Mouse (Mus musculus): ENCODE measurements around the gene Cbarp.

The Cbarp gene

GRCm38 (mm10) chr10:80140666-80141035, at the start of gene Cbarp:
Gene Cbarp (minus strand): TSS chr10:80140835.
- no peak for DNase-seq (ENCODE audit: low spot score)

GRCm38 (mm10) chr10:80189999-80190398, 49.4 kb upstream of the Cbarp start:
- DNase-seq (ENCODE audit: low spot score), result no peak

GRCm38 (mm10) chr10:80188453-80189024, 47.9 kb upstream of the Cbarp start:
- DNase-seq (ENCODE audit: low spot score), result no peak

GRCm38 (mm10) chr10:80187739-80188138, 47.1 kb upstream of the Cbarp start:
- DNase-seq (ENCODE audit: low spot score), result no peak

- DNase-seq (ENCODE audit: low spot score), result no peak
Measured at GRCm38 (mm10) chr10:80186649-80187048, 46.0 kb upstream of the Cbarp start.

GRCm38 (mm10) chr10:80182547-80182946, 41.9 kb upstream of the Cbarp start:
- no peak for DNase-seq (ENCODE audit: low spot score)

- DNase-seq (ENCODE audit: low spot score), result no peak
Measured at GRCm38 (mm10) chr10:80180823-80181222, 40.2 kb upstream of the Cbarp start.

GRCm38 (mm10) chr10:80180288-80180687, 39.7 kb upstream of the Cbarp start:
- no peak for DNase-seq (ENCODE audit: low spot score)

GRCm38 (mm10) chr10:80179068-80180051, 38.7 kb upstream of the Cbarp start, which contains the start of gene Efna2:
Gene Efna2 (plus strand): TSS chr10:80179482.
- DNase-seq (ENCODE audit: low spot score), result no peak

GRCm38 (mm10) chr10:80177441-80178279, 37.0 kb upstream of the Cbarp start:
- DNase-seq (ENCODE audit: low spot score), result no peak

GRCm38 (mm10) chr10:80176270-80176834, 35.7 kb upstream of the Cbarp start:
- DNase-seq (ENCODE audit: low spot score), result no peak

GRCm38 (mm10) chr10:80175536-80176269, 35.1 kb upstream of the Cbarp start:
- no peak for DNase-seq (ENCODE audit: low spot score)

- no peak for DNase-seq (ENCODE audit: low spot score)
Measured at GRCm38 (mm10) chr10:80174705-80175104, 34.1 kb upstream of the Cbarp start.

- no peak for DNase-seq (ENCODE audit: low spot score)
Measured at GRCm38 (mm10) chr10:80173955-80174640, 33.5 kb upstream of the Cbarp start.

GRCm38 (mm10) chr10:80173358-80173757, 32.7 kb upstream of the Cbarp start:
- no peak for DNase-seq (ENCODE audit: low spot score)

- DNase-seq (ENCODE audit: low spot score), result peak; percentile 92
Measured at GRCm38 (mm10) chr10:80172527-80173292, 32.1 kb upstream of the Cbarp start, which contains the start of gene 1600002K03Rik. Gene 1600002K03Rik (plus strand): TSS chr10:80172944.

GRCm38 (mm10) chr10:80171760-80172526, 31.3 kb upstream of the Cbarp start:
- no peak for DNase-seq (ENCODE audit: low spot score)

GRCm38 (mm10) chr10:80171252-80171651, 30.6 kb upstream of the Cbarp start:
- DNase-seq (ENCODE audit: low spot score), result no peak

- DNase-seq (ENCODE audit: low spot score), result no peak
Measured at GRCm38 (mm10) chr10:80170601-80171021, 30.0 kb upstream of the Cbarp start.

Data from T-cell, adult 2 months (primary cell).